29 mouse cellular contexts compared by ENCODE assay signal in the genomic region with DNA sequence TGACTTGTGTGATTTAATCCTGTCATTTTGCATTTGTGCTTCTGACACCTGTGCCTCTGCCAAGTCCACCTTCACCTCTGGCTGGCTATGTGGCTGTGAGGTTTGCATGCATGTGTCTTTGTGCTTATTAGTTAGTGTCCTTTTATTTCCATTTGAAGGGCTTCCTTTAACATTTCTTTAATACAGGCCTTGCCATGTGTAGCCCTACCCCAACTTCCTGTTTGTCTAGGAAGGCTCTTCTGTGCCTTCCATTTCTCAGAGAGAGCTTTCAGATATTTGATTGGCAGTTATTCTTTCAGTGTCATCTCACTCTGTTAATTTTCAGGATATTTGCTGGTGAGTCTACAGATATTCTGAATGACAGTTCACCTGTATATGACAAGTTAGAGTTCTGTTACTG.
DNase-seq lines count a peak whose midpoint lies in the region; ATAC-seq and TF ChIP-seq lines count a peak whose summit lies in the region.
"Had no signal": no experiment of that assay in that cellular context is flagged by ENCODE, and none has a peak within 500 bp of the region (broad histone marks: within the 10 kb centered on the region; RNA-seq: fewer than 3 reads in every experiment).

No protein-coding gene starts in this region.

- no peak for TF ChIP-seq POLR2A in bone marrow macrophage, adult 2 months (IDR thresholded peaks at IDR 0.05; ENCODE audit: borderline replicate concordance, low read depth, low read length)

- no peak for TF ChIP-seq CTCF in bone marrow macrophage, adult 2 months (IDR thresholded peaks at IDR 0.05; ENCODE audit: low read depth, low read length)

- no peak overlapping the region for H3K27ac ChIP-seq in heart, embryonic 12.5 days (ENCODE audit: poor library complexity, severe bottlenecking)
- H3K27ac ChIP-seq in bone marrow macrophage, adult 2 months (ENCODE audit: insufficient read depth, low read depth, low read length): peak overlapping the region; percentile 44
- H3K27ac ChIP-seq in liver, embryonic 16.5 days (ENCODE audit: low read length): peak overlapping the region; percentile 2; the same call in 1 of the 2 replicates
- H3K27ac ChIP-seq: embryonic facial prominence, embryonic 10.5 days; embryonic facial prominence, embryonic 13.5 days; forebrain, embryonic 12.5 days; heart, embryonic 15.5 days; hindbrain, embryonic 10.5 days; hindbrain, embryonic 13.5 days had no signal

- H3K27me3 ChIP-seq in heart, embryonic 12.5 days (replicated peaks): no peaks in the 10 kb centered on the region
- no peaks in the 10 kb centered on the region for H3K27me3 ChIP-seq in liver, embryonic 16.5 days (ENCODE audit: control insufficient read depth, insufficient read depth, low read depth, low read length)
- H3K27me3 ChIP-seq: embryonic facial prominence, embryonic 13.5 days; forebrain, embryonic 12.5 days; heart, embryonic 15.5 days; hindbrain, embryonic 13.5 days had no signal

- no peak overlapping the region for H3K4me2 ChIP-seq in heart, embryonic 12.5 days
- no peak overlapping the region for H3K4me2 ChIP-seq in liver, embryonic 16.5 days (ENCODE audit: low read depth, low read length)
- H3K4me2 ChIP-seq: embryonic facial prominence, embryonic 13.5 days; forebrain, embryonic 12.5 days; heart, embryonic 11.5 days; heart, embryonic 15.5 days; hindbrain, embryonic 13.5 days had no signal

- peak; percentile 86 for DNase-seq in heart, adult 11 months
- no peak for DNase-seq in spleen, postnatal 10 days (ENCODE audit: low spot score in 2 of 2)
- no peak for DNase-seq in right cerebral cortex, postnatal 4 days
- DNase-seq in cerebellum, adult 18-20 months: no peak
- DNase-seq: adrenal gland, adult 8-10 months; adrenal gland, postnatal 25 days; cerebellum, adult 2 months; cerebellum, postnatal 10 days; cerebellum, postnatal 36 days; embryo, embryonic 11 days; gastrocnemius, postnatal 10 days; gastrocnemius, postnatal 36 days; heart, postnatal 10 days; heart, postnatal 36 days had no signal

- H3K4me1 ChIP-seq in heart, embryonic 12.5 days (replicated peaks): peaks cover 25% of the 10 kb centered on the region
- H3K4me1 ChIP-seq in bone marrow macrophage, adult 2 months (ENCODE audit: control insufficient read depth, insufficient read depth, low read length): peaks cover 49% of the 10 kb centered on the region
- H3K4me1 ChIP-seq in liver, embryonic 16.5 days (ENCODE audit: control insufficient read depth, low read depth, low read length): peaks cover 47% of the 10 kb centered on the region
- H3K4me1 ChIP-seq: embryonic facial prominence, embryonic 10.5 days; embryonic facial prominence, embryonic 13.5 days; forebrain, embryonic 12.5 days; hindbrain, embryonic 10.5 days; hindbrain, embryonic 13.5 days had no signal

- no peak overlapping the region for H3K9ac ChIP-seq in heart, embryonic 12.5 days
- H3K9ac ChIP-seq in liver, embryonic 16.5 days (ENCODE audit: low read depth, low read length): no peak overlapping the region
- H3K9ac ChIP-seq: embryonic facial prominence, embryonic 13.5 days; forebrain, embryonic 12.5 days; heart, embryonic 15.5 days; hindbrain, embryonic 13.5 days had no signal

- H3K9me3 ChIP-seq in heart, embryonic 12.5 days (replicated peaks): no peaks in the 10 kb centered on the region
- no peaks in the 10 kb centered on the region for H3K9me3 ChIP-seq in liver, embryonic 16.5 days (replicated peaks; ENCODE audit: control insufficient read depth, low read length)
- H3K9me3 ChIP-seq: embryonic facial prominence, embryonic 10.5 days; embryonic facial prominence, embryonic 13.5 days; forebrain, embryonic 12.5 days; heart, embryonic 15.5 days; hindbrain, embryonic 10.5 days; hindbrain, embryonic 13.5 days had no signal

- no peaks in the 10 kb centered on the region for H3K36me3 ChIP-seq in heart, embryonic 12.5 days
- H3K36me3 ChIP-seq in liver, embryonic 16.5 days (ENCODE audit: control insufficient read depth, insufficient read depth): no peaks in the 10 kb centered on the region
- H3K36me3 ChIP-seq: embryonic facial prominence, embryonic 10.5 days; embryonic facial prominence, embryonic 13.5 days; forebrain, embryonic 12.5 days; heart, embryonic 15.5 days; hindbrain, embryonic 10.5 days; hindbrain, embryonic 13.5 days had no signal

- ATAC-seq in heart, embryonic 12.5 days (ENCODE audit: insufficient number of reproducible peaks, low FRiP score): no peak
- peak; percentile 63 for ATAC-seq in CD4-positive, CD25-positive, alpha-beta regulatory T cell, adult 4 months
- no peak for ATAC-seq in liver, embryonic 16.5 days (ENCODE audit: low read depth)
- ATAC-seq: activated CD4-positive, CD25-positive, alpha-beta regulatory T cell, adult 4 months; forebrain, embryonic 16.5 days; hindbrain, embryonic 16.5 days had no signal

- H3K4me3 ChIP-seq in heart, embryonic 12.5 days: no peak overlapping the region
- no peak overlapping the region for H3K4me3 ChIP-seq in bone marrow macrophage, adult 2 months (ENCODE audit: insufficient read depth, low read length)
- H3K4me3 ChIP-seq in liver, embryonic 16.5 days (ENCODE audit: low read depth, low read length): no peak overlapping the region
- H3K4me3 ChIP-seq: embryonic facial prominence, embryonic 10.5 days; embryonic facial prominence, embryonic 13.5 days; erythroblast, embryonic 14.5 days; forebrain, embryonic 12.5 days; heart, embryonic 15.5 days; hindbrain, embryonic 10.5 days; hindbrain, embryonic 13.5 days had no signal
